Comparison of ENCODE assay signal across 8 mouse cellular contexts in genomic region chr1:36709854-36710280, GRCm38 (mm10). TPM values are rescaled to one million over a fixed set of nuclear protein-coding genes. Genes with fewer than 3 reads are reported as not detected.
DNase-seq lines count a peak whose midpoint lies in the region; ATAC-seq and TF ChIP-seq lines count a peak whose summit lies in the region.

TSS of gene 4933424G06Rik (plus strand) at chr1:36710149.

- ATAC-seq in kidney, embryonic 14.5 days (ENCODE audit: low FRiP score, low TSS enrichment), result peak; percentile 96
- ATAC-seq in limb, embryonic 15.5 days (ENCODE audit: insufficient number of reproducible peaks, low FRiP score, low TSS enrichment, low read depth), result peak; percentile 95

- 0% methylated on average over 29 of the region's 29 CpGs for WGBS in kidney, embryonic 14.5 days
- under 1% methylated on average over 29 of the region's 29 CpGs for WGBS in limb, embryonic 15.5 days

- H3K4me2 ChIP-seq in kidney, embryonic 14.5 days (replicated peaks; ENCODE audit: low read depth, low read length), result peak within 1 kb of the TSS; percentile 61
- H3K4me2 ChIP-seq in limb, embryonic 15.5 days, result peak within 1 kb of the TSS; percentile 64

- DNase-seq in A20 (ENCODE audit: low read depth, low spot score), result peak; percentile 99
- DNase-seq in heart, adult 9 months (ENCODE audit: low spot score in 2 of 2), result peak; percentile 97 to 98
- peak; percentile 92 to 95 for DNase-seq in monocyte, adult 2 months (ENCODE audit: low read depth in 1 of 2, low spot score in 2 of 2)
- peak; percentile 98 for DNase-seq in spleen, postnatal 36 days (ENCODE audit: low spot score in 2 of 2)

- H3K4me1 ChIP-seq in bone marrow macrophage, adult 2 months (ENCODE audit: control insufficient read depth, insufficient read depth, low read length), result peaks cover 15% of the 10 kb centered on the region
- peaks cover 5% of the 10 kb centered on the region for H3K4me1 ChIP-seq in embryonic fibroblast, embryonic 13.5 days (ENCODE audit: control insufficient read depth, insufficient read depth, low read length)
- peaks cover 13% of the 10 kb centered on the region for H3K4me1 ChIP-seq in kidney, embryonic 14.5 days (ENCODE audit: control insufficient read depth, insufficient read depth, low read length)
- H3K4me1 ChIP-seq in limb, embryonic 15.5 days, result peaks cover 23% of the 10 kb centered on the region

- H3K4me3 ChIP-seq in bone marrow macrophage, adult 2 months (ENCODE audit: insufficient read depth, low read length), result peak within 1 kb of the TSS; percentile 93
- H3K4me3 ChIP-seq in embryonic fibroblast, embryonic 13.5 days (ENCODE audit: insufficient read depth, low read length), result peak within 1 kb of the TSS; percentile 94
- peak within 1 kb of the TSS; percentile 94 for H3K4me3 ChIP-seq in kidney, embryonic 14.5 days (ENCODE audit: low read length)
- peak within 1 kb of the TSS; percentile 97 for H3K4me3 ChIP-seq in limb, embryonic 15.5 days

- TF ChIP-seq CTCF in bone marrow macrophage, adult 2 months (IDR thresholded peaks at IDR 0.05; ENCODE audit: low read depth, low read length), result no peak
- TF ChIP-seq CTCF in embryonic fibroblast, embryonic 13.5 days (IDR thresholded peaks at IDR 0.05; ENCODE audit: borderline replicate concordance, insufficient read depth, low read length), result no peak

- H3K9me3 ChIP-seq in kidney, embryonic 14.5 days (ENCODE audit: control insufficient read depth, low read length), result no peaks in the 10 kb centered on the region
- no peaks in the 10 kb centered on the region for H3K9me3 ChIP-seq in limb, embryonic 15.5 days

- peak within 1 kb of the TSS; percentile 91 for H3K9ac ChIP-seq in kidney, embryonic 14.5 days (ENCODE audit: low read depth, low read length)
- H3K9ac ChIP-seq in limb, embryonic 15.5 days, result peak within 1 kb of the TSS; percentile 92

- H3K27me3 ChIP-seq in kidney, embryonic 14.5 days (ENCODE audit: control insufficient read depth, insufficient read depth, low read length), result no peaks in the 10 kb centered on the region
- H3K27me3 ChIP-seq in limb, embryonic 15.5 days, result no peaks in the 10 kb centered on the region

- no peak for TF ChIP-seq POLR2A in bone marrow macrophage, adult 2 months (IDR thresholded peaks at IDR 0.05; ENCODE audit: borderline replicate concordance, low read depth, low read length)
- TF ChIP-seq POLR2A in embryonic fibroblast, embryonic 13.5 days (IDR thresholded peaks at IDR 0.05; ENCODE audit: low read depth, low read length), result peak; percentile 80

- H3K36me3 ChIP-seq in kidney, embryonic 14.5 days (ENCODE audit: control insufficient read depth, insufficient read depth, low read length), result peaks cover 24% of the 10 kb centered on the region
- peaks cover 26% of the 10 kb centered on the region for H3K36me3 ChIP-seq in limb, embryonic 15.5 days

- H3K27ac ChIP-seq in bone marrow macrophage, adult 2 months (ENCODE audit: insufficient read depth, low read depth, low read length), result peak within 1 kb of the TSS; percentile 44
- H3K27ac ChIP-seq in embryonic fibroblast, embryonic 13.5 days (ENCODE audit: insufficient read depth, low read length), result peak within 1 kb of the TSS; percentile 63
- peak within 1 kb of the TSS; percentile 83 for H3K27ac ChIP-seq in kidney, embryonic 14.5 days (ENCODE audit: low read depth, low read length)
- H3K27ac ChIP-seq in limb, embryonic 15.5 days, result peak within 1 kb of the TSS; percentile 85

RNA-seq across cellular contexts. Expression of gene 4933424G06Rik, which starts in this region (rescaled TPM):
- not detected in 2 replicates for polyA plus RNA-seq in bone marrow macrophage, adult 2 months (2012; ENCODE audit: insufficient read depth, insufficient read length, missing spikeins)
- 0.88 TPM in 1 of 2 replicates, not detected in the other for polyA plus RNA-seq in embryonic fibroblast, embryonic 13.5 days (2011; ENCODE audit: insufficient read length, low read depth, missing spikeins)
- polyA plus RNA-seq in kidney, embryonic 14.5 days (2014; fragmentation: Nextera tagmentation; extraction: Ambion mirVana), result 0.34 TPM in 1 of 2 replicates, not detected in the other
- 0.28 TPM in 1 of 2 replicates, not detected in the other for polyA plus RNA-seq in limb, embryonic 15.5 days (2015; fragmentation: Nextera tagmentation; extraction: Ambion mirVana)

Comparison
In these comparisons a context has a peak if more than half of its experiments do, and no peak if none do; other contexts are left out.
1. Peak in every context shown above with its lines: DNase-seq, ATAC-seq, H3K4me3 ChIP-seq and H3K27ac ChIP-seq.
2. Peak in ATAC-seq, H3K4me3 ChIP-seq, H3K27ac ChIP-seq, H3K9ac ChIP-seq and H3K4me2 ChIP-seq in kidney, embryonic 14.5 days; RNA of the gene not detected or under 1 TPM.
3. Peak in ATAC-seq, H3K4me3 ChIP-seq, H3K27ac ChIP-seq, H3K9ac ChIP-seq and H3K4me2 ChIP-seq in limb, embryonic 15.5 days; RNA of the gene not detected or under 1 TPM.